Mouse (Mus musculus) ES-Bruce4 (cell line): Measurements from ENCODE around the gene Arhgef11. TPM values are rescaled to one million over a fixed set of nuclear protein-coding genes. Genes with fewer than 3 reads are reported as not detected.

Experiments used
- H3K27ac ChIP-seq: 2 replicates; pipeline ENCODE4 v1.5.1; 2012; ENCODE audit warnings: low read length, inconsistent platforms; ENCODE audit not compliant: insufficient read depth
- H3K27me3 ChIP-seq: 2 replicates; pipeline ENCODE4 v1.6.1; 2012; ENCODE audit warnings: mild to moderate bottlenecking, low read length, inconsistent platforms; ENCODE audit not compliant: control insufficient read depth, poor library complexity, insufficient read depth, severe bottlenecking
- H3K36me3 ChIP-seq: 2 replicates; pipeline ENCODE4 v1.6.1; 2012; ENCODE audit warnings: inconsistent platforms, mild to moderate bottlenecking, low read length, moderate library complexity; ENCODE audit not compliant: control insufficient read depth, poor library complexity, insufficient read depth, severe bottlenecking
- H3K4me1 ChIP-seq: one replicate; pipeline ENCODE4 v1.8.1; 2011; ENCODE audit warnings: low read length; ENCODE audit not compliant: control insufficient read depth, insufficient read depth
- H3K4me3 ChIP-seq: 2 replicates; pipeline ENCODE4 v1.5.1; 2011; ENCODE audit warnings: low read depth, mild to moderate bottlenecking, low read length
- H3K9ac ChIP-seq: 2 replicates; pipeline ENCODE4 v1.6.1; 2012; ENCODE audit warnings: low read depth, mild to moderate bottlenecking, inconsistent platforms; ENCODE audit not compliant: poor library complexity, severe bottlenecking
- H3K9me3 ChIP-seq: replicated peaks from 2 replicates; pipeline ENCODE4 v1.6.1; 2012; ENCODE audit warnings: mild to moderate bottlenecking, low read length, inconsistent platforms; ENCODE audit not compliant: control insufficient read depth, poor library complexity, insufficient read depth, severe bottlenecking
- CTCF ChIP-seq: IDR thresholded peaks from one replicate; pipeline ENCODE4 v1.8.1; 2011; ENCODE audit warnings: low read depth, low read length
- EP300 ChIP-seq: IDR thresholded peaks from 2 replicates; pipeline ENCODE4 v1.6.1; 2011; ENCODE audit warnings: low read depth, low read length; ENCODE audit not compliant: insufficient read depth
- POLR2A ChIP-seq: IDR thresholded peaks from one replicate; pipeline ENCODE4 v1.8.1; 2011; ENCODE audit warnings: low read length; ENCODE audit not compliant: insufficient read depth
- polyA plus RNA-seq: library from polyadenylated mRNA; stranded (reverse); fragments of >200 nt; gene quantifications from 2 replicates; pipeline ENCODE4 v1.2.4, GENCODE M21; 2011; ENCODE audit warnings: low read depth; ENCODE audit not compliant: missing spikeins, insufficient read depth, insufficient read length

The Arhgef11 gene
- polyA plus RNA-seq, 1 experiment, result 16.7 TPM

DNA sequence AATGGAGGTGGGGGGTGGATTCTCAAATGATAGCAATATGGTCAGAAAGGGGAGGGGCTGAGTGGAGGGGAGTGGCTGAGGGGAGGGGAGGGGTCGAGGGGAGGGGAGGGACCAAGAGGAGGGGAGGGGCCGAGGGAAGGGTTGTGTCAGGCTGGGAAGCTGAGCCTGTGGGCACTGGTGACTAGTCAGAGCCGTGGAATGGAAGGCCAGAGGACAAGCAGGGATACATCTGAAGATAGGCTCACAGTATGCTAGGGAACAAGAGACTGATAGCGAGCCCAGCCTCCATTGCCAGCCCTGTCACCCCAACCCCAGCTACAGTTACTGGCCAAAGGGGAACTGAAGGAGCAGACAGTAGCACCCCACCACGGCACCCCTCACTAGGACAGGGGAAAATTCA, 141.3 kb downstream of the Arhgef11 start:
- H3K27me3 ChIP-seq, result no peaks in the 10 kb centered on the region
- H3K36me3 ChIP-seq, result no peaks in the 10 kb centered on the region
- H3K9me3 ChIP-seq, result no peaks in the 10 kb centered on the region
- TF ChIP-seq POLR2A, result no peak
- no peak for TF ChIP-seq EP300
- no peak for TF ChIP-seq CTCF
- no peak overlapping the region for H3K9ac ChIP-seq
- H3K4me3 ChIP-seq, result no peak overlapping the region
- H3K4me1 ChIP-seq, result no peaks in the 10 kb centered on the region
- no peak overlapping the region for H3K27ac ChIP-seq

DNA sequence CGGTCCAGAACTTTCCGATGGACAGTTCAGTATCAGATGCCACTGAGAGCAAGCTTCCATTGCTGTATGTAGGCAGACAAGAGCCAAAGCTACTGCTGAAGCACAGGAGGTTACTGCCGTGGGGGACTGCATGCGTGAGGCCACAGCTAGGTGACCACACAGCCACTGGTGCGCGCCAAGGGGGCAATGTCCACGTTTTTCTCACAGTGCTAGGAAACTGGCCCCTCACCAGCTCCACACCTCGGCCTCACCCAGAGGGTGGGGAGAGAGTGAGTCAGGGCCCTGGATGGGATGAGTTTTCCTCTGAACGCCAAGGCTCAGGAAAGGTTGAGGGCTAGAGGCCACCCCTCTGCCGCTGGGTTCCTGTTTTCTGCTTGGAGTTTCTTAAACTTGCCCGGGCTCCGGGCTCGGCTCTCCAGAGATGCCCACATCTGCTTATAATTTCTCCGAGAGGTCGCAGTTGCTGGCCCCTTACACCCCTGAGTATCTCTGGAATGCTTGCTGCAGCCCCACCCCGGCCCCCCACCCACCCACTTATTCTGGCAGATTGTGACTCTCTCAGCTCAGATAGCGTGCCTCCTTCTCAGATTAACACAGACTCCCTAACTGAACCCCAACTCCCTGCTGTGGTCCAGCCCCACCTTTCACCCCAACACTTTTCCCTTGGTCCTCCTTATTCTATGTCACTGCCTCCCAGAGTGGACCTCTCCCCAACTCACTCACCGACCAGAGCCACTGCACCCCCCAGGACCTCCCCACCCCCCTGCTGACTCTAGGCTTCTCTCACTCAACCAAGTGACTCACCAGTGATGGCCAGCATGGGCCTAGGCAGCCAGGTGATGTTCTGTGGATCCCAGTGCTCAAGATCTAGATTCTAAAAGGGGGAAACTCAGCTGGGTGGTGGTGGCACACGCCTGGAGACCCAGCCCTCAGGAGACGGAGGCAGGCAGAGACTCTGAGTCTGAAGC, 144.3 kb downstream of the Arhgef11 start:
- Histone ChIP-seq H3K9me3 (no peaks in the 10 kb centered on the region), H3K27me3 (no peaks in the 10 kb centered on the region), H3K4me1 (no peaks in the 10 kb centered on the region), H3K36me3 (no peaks in the 10 kb centered on the region), H3K27ac (no peak overlapping the region), H3K9ac (no peak overlapping the region), H3K4me3 (no peak overlapping the region)
- TF ChIP-seq CTCF (no peak), EP300 (no peak), POLR2A (no peak)

DNA sequence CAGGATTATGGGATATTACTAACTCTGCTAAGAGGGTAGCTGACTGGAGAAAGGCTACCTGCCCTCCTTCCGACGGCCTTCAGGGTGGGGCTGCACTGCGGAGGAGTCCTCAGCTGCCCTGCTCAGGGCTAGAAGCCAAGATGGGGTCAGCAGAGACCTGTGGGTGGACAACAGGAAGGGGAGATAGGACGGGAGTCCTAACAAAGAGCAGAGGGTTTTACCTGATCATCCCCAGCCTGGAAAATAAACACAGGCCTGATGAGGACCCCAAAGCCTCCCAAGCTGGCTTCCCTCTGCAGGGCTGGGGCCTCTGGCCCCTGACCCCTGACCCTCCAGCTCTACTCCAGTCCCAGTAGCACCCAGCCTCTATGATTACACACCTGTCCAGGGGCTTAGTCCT, 145.8 kb downstream of the Arhgef11 start:
- Histone ChIP-seq H3K9ac (no peak overlapping the region), H3K36me3 (no peaks in the 10 kb centered on the region), H3K27ac (no peak overlapping the region), H3K9me3 (no peaks in the 10 kb centered on the region), H3K27me3 (no peaks in the 10 kb centered on the region), H3K4me3 (no peak overlapping the region), H3K4me1 (no peaks in the 10 kb centered on the region)
- TF ChIP-seq CTCF, result no peak

DNA sequence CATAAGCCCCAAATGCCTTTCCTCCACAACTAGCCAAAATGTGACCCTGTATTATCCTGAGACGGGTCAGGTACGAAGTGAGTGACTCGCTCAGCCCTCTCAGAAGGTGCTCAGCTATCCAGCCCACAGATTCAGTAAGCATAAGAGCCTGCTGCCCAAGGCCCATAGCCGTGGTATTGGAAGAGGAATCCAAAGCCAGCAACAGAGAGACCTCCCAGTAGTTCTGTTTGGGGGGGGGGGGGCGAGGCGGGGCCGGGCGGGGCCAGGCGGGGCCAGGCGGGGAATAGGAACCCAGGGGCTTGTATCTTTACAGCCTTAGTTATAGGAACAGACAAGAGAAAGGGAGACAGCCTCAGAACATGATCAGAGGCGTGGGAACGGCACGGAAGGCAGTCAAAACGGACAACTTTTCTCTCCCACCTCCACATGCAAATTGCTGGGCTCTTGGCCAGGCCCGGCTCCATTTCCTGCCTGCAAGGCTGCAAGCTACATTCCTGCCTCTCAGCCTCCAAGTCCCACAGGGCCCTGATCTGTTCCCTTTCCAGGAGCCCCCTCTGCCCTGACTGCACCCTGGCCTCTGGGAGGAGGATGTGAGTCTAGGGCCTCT, 146.4 kb downstream of the Arhgef11 start:
- Histone ChIP-seq H3K4me3 (no peak overlapping the region; the same call in 1 of the 2 replicates), H3K9ac (no peak overlapping the region), H3K4me1 (no peaks in the 10 kb centered on the region), H3K27me3 (peaks cover under 1% of the 10 kb centered on the region), H3K27ac (no peak overlapping the region), H3K9me3 (no peaks in the 10 kb centered on the region), H3K36me3 (no peaks in the 10 kb centered on the region)
- TF ChIP-seq POLR2A, result no peak
- no peak for TF ChIP-seq CTCF
- TF ChIP-seq EP300, result no peak

DNA sequence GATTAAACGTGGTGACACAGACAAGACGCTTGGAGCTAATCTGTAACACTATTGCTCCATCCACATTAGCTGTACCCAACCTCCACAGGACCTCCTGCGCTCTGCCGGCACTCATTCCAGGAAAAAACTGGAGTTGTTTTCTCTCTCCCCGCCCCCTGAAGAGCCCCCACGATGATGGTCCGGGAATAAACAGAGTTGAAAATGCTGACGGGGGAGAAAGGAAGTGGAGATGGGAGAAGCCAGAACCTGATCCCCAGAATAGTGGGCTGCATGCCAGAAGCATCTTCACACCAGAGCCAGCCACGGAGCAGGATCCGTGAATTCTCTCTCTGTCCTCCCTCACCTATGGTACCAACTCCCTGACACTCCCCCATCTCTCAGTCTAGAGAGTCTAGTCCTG, 147.1 kb downstream of the Arhgef11 start:
- Histone ChIP-seq H3K9ac (no peak overlapping the region), H3K9me3 (no peaks in the 10 kb centered on the region), H3K27ac (no peak overlapping the region), H3K4me3 (no peak overlapping the region), H3K27me3 (peaks cover 1% of the 10 kb centered on the region), H3K4me1 (no peaks in the 10 kb centered on the region), H3K36me3 (no peaks in the 10 kb centered on the region)
- no peak for TF ChIP-seq POLR2A
- TF ChIP-seq CTCF, result no peak
- TF ChIP-seq EP300, result no peak

DNA sequence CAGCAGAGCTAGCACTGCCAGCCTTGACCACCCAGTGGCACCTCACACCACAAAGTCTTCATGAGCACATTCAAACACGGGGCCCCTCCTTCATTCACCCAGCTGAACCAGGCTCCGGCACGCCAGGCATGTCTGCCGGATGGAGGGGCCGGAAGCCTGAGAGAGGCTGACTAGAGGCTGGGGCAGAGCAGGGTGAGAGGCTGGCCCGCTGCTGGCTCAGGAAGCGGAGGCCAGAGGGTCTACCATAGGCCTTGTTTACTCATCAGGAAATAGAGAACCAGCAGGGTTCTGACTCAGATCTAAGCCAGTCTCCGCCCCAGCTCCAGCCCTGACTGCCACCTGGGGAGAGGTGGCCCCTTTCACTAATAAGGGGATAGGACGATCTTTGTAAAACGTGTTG, 147.7 kb downstream of the Arhgef11 start:
- no peaks in the 10 kb centered on the region for H3K9me3 ChIP-seq
- peaks cover 1% of the 10 kb centered on the region for H3K27me3 ChIP-seq
- H3K4me3 ChIP-seq, result no peak overlapping the region
- H3K4me1 ChIP-seq, result no peaks in the 10 kb centered on the region
- TF ChIP-seq POLR2A, result no peak
- TF ChIP-seq EP300, result no peak
- TF ChIP-seq CTCF, result no peak
- H3K36me3 ChIP-seq, result no peaks in the 10 kb centered on the region
- no peak overlapping the region for H3K27ac ChIP-seq
- H3K9ac ChIP-seq, result no peak overlapping the region
